Mouse (Mus musculus) heart, embryonic 11.5 days (tissue): ENCODE measurements at regions not wholly inside any gene's neighbourhood (a gene's known extent, or its start where the extent isn't known, plus 50 kb on each side); places are given as distances from the start of the nearest gene placed in this dataset.

Experiments
- ATAC-seq: fragments of 200-750 bp; cut with Nextera tagmentation; replicated peaks from 2 replicates; pipeline ENCODE4 v1.8.0; 2017; ENCODE audit warnings: moderate library complexity; ENCODE audit not compliant: insufficient number of reproducible peaks, low FRiP score, low TSS enrichment
- H3K27ac ChIP-seq: fragments of 300-500 bp; sonication (generic); 2 replicates; pipeline ENCODE4 v1.5.1; 2014; ENCODE audit warnings: mild to moderate bottlenecking, low read depth, low read length
- H3K27me3 ChIP-seq: fragments of 300-500 bp; sonication (generic); 2 replicates; pipeline ENCODE4 v1.6.1; 2014; ENCODE audit warnings: mild to moderate bottlenecking, low read length, mixed read lengths; ENCODE audit not compliant: control insufficient read depth, insufficient read depth
- H3K36me3 ChIP-seq: fragments of 300-500 bp; sonication (generic); 2 replicates; pipeline ENCODE4 v1.6.1; 2014; ENCODE audit warnings: mild to moderate bottlenecking, low read length, moderate library complexity, mixed read lengths; ENCODE audit not compliant: control insufficient read depth, insufficient read depth
- H3K4me1 ChIP-seq: fragments of 300-500 bp; sonication (generic); 2 replicates; pipeline ENCODE4 v1.6.1; 2014; ENCODE audit warnings: low read length; ENCODE audit not compliant: control insufficient read depth, insufficient read depth
- H3K4me2 ChIP-seq: fragments of 300-500 bp; sonication (generic); 2 replicates; pipeline ENCODE4 v1.6.1; 2014; ENCODE audit warnings: mild to moderate bottlenecking, moderate library complexity
- H3K4me3 ChIP-seq: fragments of 300-500 bp; sonication (generic); 2 replicates; pipeline ENCODE4 v1.5.1; 2014; ENCODE audit warnings: low read depth, low read length
- H3K9ac ChIP-seq: fragments of 300-500 bp; sonication (generic); 2 replicates; pipeline ENCODE4 v1.6.1; 2014; ENCODE audit warnings: mild to moderate bottlenecking, low read depth, low read length, moderate library complexity
- H3K9me3 ChIP-seq: fragments of 300-500 bp; sonication (generic); replicated peaks from 2 replicates; pipeline ENCODE4 v1.6.1; 2016; ENCODE audit warnings: low read length; ENCODE audit not compliant: control insufficient read depth
- WGBS: fragments of 180-500 bp; shearing (Covaris S2); extraction: QIAGEN DNeasy Blood & Tissue Kit; methylation state at CpG from one replicate; pipeline ENCODE4 v1.1.7; 2014; ENCODE audit not compliant: insufficient replicate concordance; 5-methylcytosine and 5-hydroxymethylcytosine counted together

- WGBS = 76% methylated on average over 6 of the region's 6 CpGs
- H3K9ac ChIP-seq = no peak overlapping the region
These were observed 142.2 kb downstream of the Plpp3 start for GRCm38 (mm10) chr4:105299358-105299757.

DNA sequence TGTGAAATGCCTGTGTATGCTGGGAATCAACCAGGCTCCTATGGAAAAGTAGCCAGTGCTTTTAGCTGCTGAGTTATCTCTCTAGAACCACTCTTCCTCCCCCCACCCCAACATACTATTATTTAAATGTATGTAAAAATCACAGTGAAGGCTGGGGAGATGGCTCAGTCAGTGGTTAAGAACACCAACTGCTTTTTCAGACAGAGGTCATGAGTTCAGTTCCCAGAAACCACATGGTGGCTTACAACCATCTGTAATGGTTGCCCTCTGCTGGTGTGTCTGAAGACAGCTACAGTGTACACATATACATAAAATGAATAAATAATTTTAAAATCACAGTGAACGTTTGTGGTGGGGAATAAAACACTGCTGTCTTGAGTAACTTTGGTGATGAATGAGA is 144.4 kb downstream of the Plpp3 start:
- no peak overlapping the region for H3K4me3 ChIP-seq
- H3K36me3 ChIP-seq = no peaks in the 10 kb centered on the region
- no peak overlapping the region for H3K9ac ChIP-seq
- no peak for ATAC-seq
- H3K27me3 ChIP-seq = no peaks in the 10 kb centered on the region
- no peaks in the 10 kb centered on the region for H3K9me3 ChIP-seq
- no peaks in the 10 kb centered on the region for H3K4me1 ChIP-seq
- no peak overlapping the region for H3K27ac ChIP-seq
- H3K4me2 ChIP-seq = no peak overlapping the region
- 72% methylated on average over 1 of the region's 1 CpGs for WGBS

More at GRCm38 (mm10) chr4:105299358-105299757, 142.2 kb downstream of the Plpp3 start:
- H3K4me2 ChIP-seq = no peak overlapping the region
- ATAC-seq = no peak
- H3K27me3 ChIP-seq = no peaks in the 10 kb centered on the region
- no peak overlapping the region for H3K27ac ChIP-seq
- H3K9me3 ChIP-seq = no peaks in the 10 kb centered on the region
- no peaks in the 10 kb centered on the region for H3K36me3 ChIP-seq
- H3K4me1 ChIP-seq = no peaks in the 10 kb centered on the region
- no peak overlapping the region for H3K4me3 ChIP-seq

DNA sequence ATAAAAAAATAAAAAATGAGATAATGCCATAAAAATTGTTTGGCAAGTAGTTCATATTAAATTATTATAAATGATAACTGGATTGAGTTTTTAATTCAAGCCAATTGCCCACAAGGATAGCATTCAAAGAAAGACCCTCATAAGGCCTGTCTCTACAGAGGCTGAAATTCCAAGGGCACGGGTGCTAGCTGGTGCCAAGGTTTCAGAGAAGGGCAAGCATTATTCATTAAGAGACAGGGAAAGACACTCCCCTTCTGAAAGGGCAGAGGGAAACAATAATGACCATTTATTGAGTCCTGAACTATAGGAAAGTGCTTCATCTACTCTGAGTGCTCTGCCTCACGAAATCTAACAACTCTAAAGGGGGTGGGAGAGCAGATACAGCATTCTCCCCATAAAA is 147.0 kb downstream of the Plpp3 start:
- H3K9me3 ChIP-seq = no peaks in the 10 kb centered on the region
- no peak overlapping the region for H3K4me2 ChIP-seq
- H3K4me3 ChIP-seq = no peak overlapping the region
- H3K36me3 ChIP-seq = no peaks in the 10 kb centered on the region
- no peak overlapping the region for H3K27ac ChIP-seq
- no peak overlapping the region for H3K9ac ChIP-seq
- H3K27me3 ChIP-seq = no peaks in the 10 kb centered on the region
- H3K4me1 ChIP-seq = no peaks in the 10 kb centered on the region
- no peak for ATAC-seq
- 58% methylated on average over 2 of the region's 2 CpGs for WGBS

- Histone ChIP-seq H3K36me3 (no peaks in the 10 kb centered on the region), H3K27me3 (no peaks in the 10 kb centered on the region), H3K27ac (no peak overlapping the region), H3K9ac (no peak overlapping the region), H3K9me3 (no peaks in the 10 kb centered on the region), H3K4me2 (no peak overlapping the region), H3K4me1 (no peaks in the 10 kb centered on the region), H3K4me3 (no peak overlapping the region)
- 62% methylated on average over 6 of the region's 6 CpGs for WGBS
- ATAC-seq = no peak
These were observed 148.8 kb downstream of the Plpp3 start for GRCm38 (mm10) chr4:105305931-105306330.

DNA sequence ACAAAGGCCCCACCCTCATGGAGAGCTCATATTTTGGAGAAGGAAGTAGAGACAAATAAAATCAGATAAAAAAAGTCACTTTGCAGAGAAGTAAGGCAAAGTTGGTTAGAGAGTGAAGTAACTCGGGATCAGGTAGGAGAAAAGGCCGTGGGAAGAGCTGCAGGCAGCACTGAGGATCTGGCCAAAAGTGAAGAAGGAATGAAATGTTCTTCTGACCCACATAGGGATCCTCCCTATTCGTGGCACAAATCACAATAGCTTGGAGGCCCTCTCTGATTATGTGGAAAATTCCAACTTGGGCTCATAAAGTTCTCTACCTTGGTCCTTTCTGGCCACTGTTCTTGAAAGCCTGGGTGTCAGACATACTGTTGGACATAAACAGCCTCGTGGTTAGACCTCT is 150.2 kb downstream of the Plpp3 start:
- Histone ChIP-seq H3K27me3 (no peaks in the 10 kb centered on the region), H3K9me3 (no peaks in the 10 kb centered on the region), H3K9ac (no peak overlapping the region), H3K27ac (no peak overlapping the region), H3K36me3 (no peaks in the 10 kb centered on the region), H3K4me3 (no peak overlapping the region), H3K4me1 (no peaks in the 10 kb centered on the region), H3K4me2 (no peak overlapping the region)
- 72% methylated on average over 4 of the region's 4 CpGs for WGBS
- no peak for ATAC-seq

- H3K27me3 ChIP-seq = no peaks in the 10 kb centered on the region
- no peaks in the 10 kb centered on the region for H3K36me3 ChIP-seq
- no peaks in the 10 kb centered on the region for H3K4me1 ChIP-seq
- no peaks in the 10 kb centered on the region for H3K9me3 ChIP-seq
- H3K4me2 ChIP-seq = no peak overlapping the region
- H3K9ac ChIP-seq = no peak overlapping the region
- no peak overlapping the region for H3K27ac ChIP-seq
- no peak for ATAC-seq
- 73% methylated on average over 5 of the region's 5 CpGs for WGBS
- no peak overlapping the region for H3K4me3 ChIP-seq
These were observed 150.8 kb downstream of the Plpp3 start for GRCm38 (mm10) chr4:105307905-105308304.

- Histone ChIP-seq H3K4me3 (no peak overlapping the region), H3K36me3 (no peaks in the 10 kb centered on the region), H3K27ac (no peak overlapping the region), H3K4me1 (no peaks in the 10 kb centered on the region), H3K9ac (no peak overlapping the region), H3K9me3 (no peaks in the 10 kb centered on the region), H3K4me2 (no peak overlapping the region), H3K27me3 (no peaks in the 10 kb centered on the region)
- 69% methylated on average over 5 of the region's 5 CpGs for WGBS
- ATAC-seq = no peak
These were observed 151.9 kb downstream of the Plpp3 start for GRCm38 (mm10) chr4:105308971-105309488.

GRCm38 (mm10) chr4:105312643-105313042 is 155.5 kb downstream of the Plpp3 start:
- ATAC-seq = no peak
- H3K36me3 ChIP-seq = no peaks in the 10 kb centered on the region
- no peak overlapping the region for H3K4me2 ChIP-seq
- no peaks in the 10 kb centered on the region for H3K4me1 ChIP-seq
- WGBS = 80% methylated on average over 7 of the region's 7 CpGs
- no peak overlapping the region for H3K27ac ChIP-seq
- H3K9ac ChIP-seq = no peak overlapping the region
- H3K4me3 ChIP-seq = no peak overlapping the region
- no peaks in the 10 kb centered on the region for H3K27me3 ChIP-seq
- H3K9me3 ChIP-seq = no peaks in the 10 kb centered on the region

GRCm38 (mm10) chr4:105313151-105313818 is 156.1 kb downstream of the Plpp3 start:
- H3K27ac ChIP-seq = no peak overlapping the region
- H3K9ac ChIP-seq = no peak overlapping the region

More at GRCm38 (mm10) chr4:105313151-105313818, 156.1 kb downstream of the Plpp3 start:
- ATAC-seq = no peak
- Histone ChIP-seq H3K4me2 (no peak overlapping the region), H3K36me3 (no peaks in the 10 kb centered on the region), H3K27me3 (no peaks in the 10 kb centered on the region), H3K4me1 (no peaks in the 10 kb centered on the region), H3K4me3 (no peak overlapping the region), H3K9me3 (no peaks in the 10 kb centered on the region)
- WGBS = 41% methylated on average over 10 of the region's 10 CpGs
